Mouse (Mus musculus): ENCODE data around the gene AY074887. TPM values are rescaled to one million over a fixed set of nuclear protein-coding genes. Genes with fewer than 3 reads are reported as not detected.
"Not testable (repeated sequence)": the region's sequence is repeated elsewhere in the genome, so short reads cannot be mapped to it uniquely, and the experiment has no call there.

AY074887 gene
- polyA plus RNA-seq, 1 experiment = not detected

- Histone ChIP-seq H3K4me3 (ENCODE audit: insufficient read depth, low read depth, low read length) (no peak overlapping the region), H3K27ac (ENCODE audit: insufficient read depth, low read depth, low read length) (no peak overlapping the region), H3K4me1 (ENCODE audit: control insufficient read depth, insufficient read depth, low read length) (no peaks in the 10 kb centered on the region)
- no peak for TF ChIP-seq CTCF (IDR thresholded peaks at IDR 0.05; ENCODE audit: insufficient read depth, low read depth, low read length)
- TF ChIP-seq POLR2A (IDR thresholded peaks at IDR 0.05; ENCODE audit: insufficient read depth, low read depth, low read length) = no peak
Observed at GRCm38 (mm10) chr9:54963669-54964068, 12.9 kb upstream of the AY074887 start.

- Histone ChIP-seq H3K27ac (ENCODE audit: insufficient read depth, low read depth, low read length) (no peak overlapping the region), H3K4me3 (ENCODE audit: insufficient read depth, low read depth, low read length) (no peak overlapping the region), H3K4me1 (ENCODE audit: control insufficient read depth, insufficient read depth, low read length) (no peaks in the 10 kb centered on the region)
- TF ChIP-seq POLR2A (IDR thresholded peaks at IDR 0.05; ENCODE audit: insufficient read depth, low read depth, low read length) (no peak), CTCF (IDR thresholded peaks at IDR 0.05; ENCODE audit: insufficient read depth, low read depth, low read length) (no peak)
- WGBS = 64% methylated on average over 4 of the region's 4 CpGs
Observed at GRCm38 (mm10) chr9:54961059-54961458, 10.3 kb upstream of the AY074887 start.

GRCm38 (mm10) chr9:54950162-54950561 lies 636 bp downstream of the AY074887 start:
- not testable (repeated sequence) for H3K4me1 ChIP-seq (ENCODE audit: control insufficient read depth, insufficient read depth, low read length); H3K27ac ChIP-seq (ENCODE audit: insufficient read depth, low read depth, low read length)
- 33% methylated on average over 8 of the region's 8 CpGs for WGBS
- peak overlapping the region; percentile 88 for H3K4me3 ChIP-seq (ENCODE audit: insufficient read depth, low read depth, low read length)

- H3K4me3 ChIP-seq (ENCODE audit: insufficient read depth, low read depth, low read length) = no peak overlapping the region
- no peak overlapping the region for H3K27ac ChIP-seq (ENCODE audit: insufficient read depth, low read depth, low read length)
- H3K4me1 ChIP-seq (ENCODE audit: control insufficient read depth, insufficient read depth, low read length) = peaks cover 4% of the 10 kb centered on the region
- no peak for TF ChIP-seq POLR2A (IDR thresholded peaks at IDR 0.05; ENCODE audit: insufficient read depth, low read depth, low read length)
- no peak for TF ChIP-seq CTCF (IDR thresholded peaks at IDR 0.05; ENCODE audit: insufficient read depth, low read depth, low read length)
Observed at GRCm38 (mm10) chr9:54949465-54949864, 1.3 kb downstream of the AY074887 start.

- no peaks in the 10 kb centered on the region for H3K4me1 ChIP-seq (ENCODE audit: control insufficient read depth, insufficient read depth, low read length)
- no peak overlapping the region for H3K4me3 ChIP-seq (ENCODE audit: insufficient read depth, low read depth, low read length)
- no peak for TF ChIP-seq POLR2A (IDR thresholded peaks at IDR 0.05; ENCODE audit: insufficient read depth, low read depth, low read length)
- no peak for TF ChIP-seq CTCF (IDR thresholded peaks at IDR 0.05; ENCODE audit: insufficient read depth, low read depth, low read length)
- 39% methylated on average over 16 of the region's 16 CpGs for WGBS
- no peak overlapping the region for H3K27ac ChIP-seq (ENCODE audit: insufficient read depth, low read depth, low read length)
Observed at GRCm38 (mm10) chr9:54946256-54946655, 4.5 kb downstream of the AY074887 start.

GRCm38 (mm10) chr9:54944467-54944866 lies 6.3 kb downstream of the AY074887 start:
- no peaks in the 10 kb centered on the region for H3K4me1 ChIP-seq (ENCODE audit: control insufficient read depth, insufficient read depth, low read length)
- H3K4me3 ChIP-seq (ENCODE audit: insufficient read depth, low read depth, low read length) = no peak overlapping the region
- no peak for TF ChIP-seq CTCF (IDR thresholded peaks at IDR 0.05; ENCODE audit: insufficient read depth, low read depth, low read length)
- TF ChIP-seq POLR2A (IDR thresholded peaks at IDR 0.05; ENCODE audit: insufficient read depth, low read depth, low read length) = no peak
- no peak overlapping the region for H3K27ac ChIP-seq (ENCODE audit: insufficient read depth, low read depth, low read length)
- WGBS = 80% methylated on average over 2 of the region's 2 CpGs

- Histone ChIP-seq H3K27ac (ENCODE audit: insufficient read depth, low read depth, low read length) (no peak overlapping the region), H3K4me3 (ENCODE audit: insufficient read depth, low read depth, low read length) (no peak overlapping the region), H3K4me1 (ENCODE audit: control insufficient read depth, insufficient read depth, low read length) (no peaks in the 10 kb centered on the region)
- WGBS = 90% methylated on average over 4 of the region's 4 CpGs
- TF ChIP-seq CTCF (IDR thresholded peaks at IDR 0.05; ENCODE audit: insufficient read depth, low read depth, low read length) (no peak), POLR2A (IDR thresholded peaks at IDR 0.05; ENCODE audit: insufficient read depth, low read depth, low read length) (no peak)
Observed at GRCm38 (mm10) chr9:54942071-54942470, 8.7 kb downstream of the AY074887 start.

- 86% methylated on average over 2 of the region's 2 CpGs for WGBS
- no peaks in the 10 kb centered on the region for H3K4me1 ChIP-seq (ENCODE audit: control insufficient read depth, insufficient read depth, low read length)
- no peak overlapping the region for H3K27ac ChIP-seq (ENCODE audit: insufficient read depth, low read depth, low read length)
- no peak overlapping the region for H3K4me3 ChIP-seq (ENCODE audit: insufficient read depth, low read depth, low read length)
- TF ChIP-seq POLR2A (IDR thresholded peaks at IDR 0.05; ENCODE audit: insufficient read depth, low read depth, low read length) (no peak), CTCF (IDR thresholded peaks at IDR 0.05; ENCODE audit: insufficient read depth, low read depth, low read length) (no peak)
Observed at GRCm38 (mm10) chr9:54932379-54932778, 18.4 kb downstream of the AY074887 start.

GRCm38 (mm10) chr9:54931765-54932164 lies 19.0 kb downstream of the AY074887 start:
- WGBS = 13% methylated on average over 1 of the region's 1 CpGs
- Histone ChIP-seq H3K27ac (ENCODE audit: insufficient read depth, low read depth, low read length) (no peak overlapping the region), H3K4me3 (ENCODE audit: insufficient read depth, low read depth, low read length) (no peak overlapping the region), H3K4me1 (ENCODE audit: control insufficient read depth, insufficient read depth, low read length) (no peaks in the 10 kb centered on the region)
- TF ChIP-seq POLR2A (IDR thresholded peaks at IDR 0.05; ENCODE audit: insufficient read depth, low read depth, low read length) = no peak
- no peak for TF ChIP-seq CTCF (IDR thresholded peaks at IDR 0.05; ENCODE audit: insufficient read depth, low read depth, low read length)

- WGBS = 78% methylated on average over 1 of the region's 1 CpGs
- no peak overlapping the region for H3K27ac ChIP-seq (ENCODE audit: insufficient read depth, low read depth, low read length)
- H3K4me3 ChIP-seq (ENCODE audit: insufficient read depth, low read depth, low read length) = no peak overlapping the region
- TF ChIP-seq CTCF (IDR thresholded peaks at IDR 0.05; ENCODE audit: insufficient read depth, low read depth, low read length) (no peak), POLR2A (IDR thresholded peaks at IDR 0.05; ENCODE audit: insufficient read depth, low read depth, low read length) (no peak)
- H3K4me1 ChIP-seq (ENCODE audit: control insufficient read depth, insufficient read depth, low read length) = no peaks in the 10 kb centered on the region
Observed at GRCm38 (mm10) chr9:54930741-54931140, 20.1 kb downstream of the AY074887 start.
